Mouse (Mus musculus) heart, embryonic 13.5 days (tissue): ENCODE results near the gene Ifi203. TPM values are rescaled to one million over a fixed set of nuclear protein-coding genes. Genes with fewer than 3 reads are reported as not detected.
"Not testable (repeated sequence)": the region's sequence is repeated elsewhere in the genome, so short reads cannot be mapped to it uniquely, and the experiment has no call there.

ENCODE experiments used
- ATAC-seq: fragments of 200-750 bp; cut with Nextera tagmentation; 2 replicates; pipeline ENCODE4 v1.8.0; 2017; ENCODE audit warnings: moderate TSS enrichment; ENCODE audit not compliant: insufficient number of reproducible peaks, low FRiP score, low TSS enrichment; ENCODE audit errors: extremely low read depth
- H3K27ac ChIP-seq: fragments of 300-500 bp; sonication (generic); replicated peaks from 2 replicates; pipeline ENCODE4 v1.5.1; 2015; ENCODE audit warnings: moderate library complexity, mild to moderate bottlenecking, inconsistent platforms
- H3K27me3 ChIP-seq: fragments of 300-500 bp; sonication (generic); replicated peaks from 2 replicates; pipeline ENCODE4 v1.6.1; 2015; ENCODE audit warnings: mild to moderate bottlenecking, inconsistent platforms
- H3K36me3 ChIP-seq: fragments of 300-500 bp; sonication (generic); 2 replicates; pipeline ENCODE4 v1.6.1; 2015; ENCODE audit warnings: mild to moderate bottlenecking, inconsistent platforms
- H3K4me1 ChIP-seq: fragments of 300-500 bp; sonication (generic); 2 replicates; pipeline ENCODE4 v1.6.1; 2015; ENCODE audit warnings: inconsistent platforms
- H3K4me2 ChIP-seq: fragments of 300-500 bp; sonication (generic); 2 replicates; pipeline ENCODE4 v1.6.1; 2015; ENCODE audit warnings: inconsistent platforms, mild to moderate bottlenecking, moderate library complexity
- H3K4me3 ChIP-seq: fragments of 300-500 bp; sonication (generic); 2 replicates; pipeline ENCODE4 v1.5.1; 2015; ENCODE audit warnings: moderate library complexity, mild to moderate bottlenecking, inconsistent platforms
- H3K9ac ChIP-seq: fragments of 300-500 bp; sonication (generic); 2 replicates; pipeline ENCODE4 v1.6.1; 2015; ENCODE audit warnings: inconsistent platforms, mild to moderate bottlenecking, moderate library complexity
- H3K9me3 ChIP-seq: fragments of 300-500 bp; sonication (generic); 2 replicates; pipeline ENCODE4 v1.6.1; 2016; ENCODE audit warnings: inconsistent platforms
- WGBS: fragments of 180-500 bp; shearing (Covaris S2); methylation state at CpG from one replicate; pipeline ENCODE4 v1.1.7; 2015; ENCODE audit warnings: mixed read lengths; 5-methylcytosine and 5-hydroxymethylcytosine counted together
- polyA plus RNA-seq: library from polyadenylated mRNA; unstranded; fragments of >200 nt; fragmentation: Nextera tagmentation; extraction: Ambion mirVana; gene quantifications from 2 replicates; pipeline ENCODE4 v1.2.1, GENCODE M21; 2015

The Ifi203 gene
- polyA plus RNA-seq = 0.52 TPM in 2 replicates

DNA sequence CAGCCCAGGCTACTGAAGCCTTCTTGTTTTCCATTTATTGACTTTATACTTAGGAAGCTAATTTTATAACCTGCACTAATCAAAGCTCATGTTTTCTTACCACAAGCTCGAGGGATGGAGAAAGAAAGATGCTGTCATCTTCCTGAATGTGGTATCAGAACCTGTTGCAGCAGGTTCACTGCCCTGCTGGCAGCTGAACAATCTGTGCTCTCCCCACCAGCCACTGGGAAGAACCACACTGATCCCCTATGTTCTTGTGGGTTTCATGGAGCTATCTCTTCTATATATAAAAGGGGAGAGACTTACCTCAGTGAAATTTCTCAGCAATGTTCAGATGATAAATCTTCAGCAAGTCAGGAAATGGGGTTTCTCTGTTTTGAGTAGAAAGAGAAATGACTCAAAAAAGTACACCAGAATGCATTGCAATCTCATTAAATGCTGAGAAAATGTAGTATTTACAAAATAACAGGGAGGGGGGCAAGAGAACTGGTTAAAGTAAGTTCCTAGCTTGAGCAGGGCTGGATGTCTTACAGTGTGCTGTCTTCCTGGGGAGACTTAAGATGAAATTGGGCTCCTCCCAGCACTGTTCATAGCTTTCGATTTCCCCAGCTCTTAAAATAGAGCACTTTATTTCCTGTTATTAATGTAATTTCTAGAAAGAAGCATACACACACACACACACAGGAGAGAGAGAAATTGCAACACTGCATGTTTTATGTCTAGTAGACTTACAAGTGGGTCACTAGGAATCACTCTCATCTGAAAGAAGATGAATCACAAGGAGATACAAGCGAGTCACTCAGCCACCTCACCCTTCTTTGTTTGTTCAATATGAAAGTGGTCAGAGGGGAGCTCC is at the start of gene Ifi203, which contains the start of gene Mndal:
TSS of gene Ifi203 (minus strand) at position 749 of the 856 bp plus-strand sequence.
TSS of gene Mndal (minus strand) at position 568 of the 856 bp plus-strand sequence.
- not testable (repeated sequence) for ATAC-seq, H3K9ac ChIP-seq, H3K27ac ChIP-seq, H3K27me3 ChIP-seq, H3K4me2 ChIP-seq, H3K9me3 ChIP-seq, H3K36me3 ChIP-seq, H3K4me1 ChIP-seq, H3K4me3 ChIP-seq
- WGBS = 64% methylated on average over 3 of the region's 3 CpGs

DNA sequence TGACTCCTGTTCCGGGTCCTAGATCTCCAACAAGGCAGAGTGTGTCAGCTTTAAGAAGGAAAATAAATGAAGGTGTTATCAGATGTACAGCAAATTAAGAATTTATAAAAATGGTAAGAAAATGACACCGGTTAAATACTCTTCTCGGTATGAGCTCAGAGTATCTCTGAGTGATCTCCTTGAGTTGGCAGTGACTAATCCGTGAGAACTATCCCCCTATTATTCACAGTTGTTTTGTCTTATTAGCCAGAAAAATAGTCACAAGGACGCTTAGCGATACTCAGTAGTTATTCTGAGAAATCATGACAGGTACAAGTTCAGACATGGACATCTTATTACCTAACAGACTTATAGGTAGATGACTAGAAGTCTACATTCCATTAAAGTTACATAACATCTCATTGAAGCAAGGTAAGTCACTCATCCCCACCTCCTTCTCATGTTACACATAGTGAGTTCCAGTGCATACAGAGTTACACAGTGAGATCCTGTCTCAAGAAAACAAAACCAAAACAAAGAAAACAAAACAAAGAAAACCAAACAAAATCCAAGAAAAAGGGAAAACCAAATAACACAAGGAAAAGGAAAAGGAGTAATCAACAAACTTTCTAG is 40.3 kb upstream of the Ifi203 start, which contains the start of gene Ifi202b:
TSS of gene Ifi202b (minus strand) at position 51 of the 612 bp plus-strand sequence.
- not testable (repeated sequence) for H3K27me3 ChIP-seq, H3K4me2 ChIP-seq, H3K27ac ChIP-seq, H3K4me1 ChIP-seq, H3K36me3 ChIP-seq, H3K9me3 ChIP-seq, H3K9ac ChIP-seq, ATAC-seq, H3K4me3 ChIP-seq
- 80% methylated on average over 6 of the region's 6 CpGs for WGBS

DNA sequence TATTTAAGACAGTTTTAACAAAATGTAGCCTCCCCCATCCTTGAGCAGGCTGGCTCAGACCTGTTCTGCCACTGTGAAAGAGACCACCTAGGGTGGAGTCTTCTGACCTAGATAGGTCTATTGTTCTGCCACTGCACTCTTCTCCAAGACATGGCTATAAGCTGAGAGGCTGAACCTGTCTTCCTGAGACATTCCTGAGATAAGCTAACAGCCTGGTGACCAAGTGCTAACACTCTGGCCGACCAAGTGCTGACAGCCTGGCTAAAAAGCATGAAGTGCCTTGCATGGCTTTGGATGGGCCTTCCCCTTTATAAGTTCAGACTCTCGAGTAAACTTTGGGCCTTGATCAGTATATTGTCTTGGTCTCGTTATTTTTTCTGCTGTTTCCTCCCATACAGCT is 38.6 kb upstream of the Ifi203 start:
- not testable (repeated sequence) for H3K9ac ChIP-seq, H3K4me2 ChIP-seq, H3K4me3 ChIP-seq, H3K36me3 ChIP-seq, H3K27me3 ChIP-seq, ATAC-seq, H3K27ac ChIP-seq, H3K9me3 ChIP-seq, H3K4me1 ChIP-seq
- WGBS = 4% methylated on average over 3 of the region's 3 CpGs

DNA sequence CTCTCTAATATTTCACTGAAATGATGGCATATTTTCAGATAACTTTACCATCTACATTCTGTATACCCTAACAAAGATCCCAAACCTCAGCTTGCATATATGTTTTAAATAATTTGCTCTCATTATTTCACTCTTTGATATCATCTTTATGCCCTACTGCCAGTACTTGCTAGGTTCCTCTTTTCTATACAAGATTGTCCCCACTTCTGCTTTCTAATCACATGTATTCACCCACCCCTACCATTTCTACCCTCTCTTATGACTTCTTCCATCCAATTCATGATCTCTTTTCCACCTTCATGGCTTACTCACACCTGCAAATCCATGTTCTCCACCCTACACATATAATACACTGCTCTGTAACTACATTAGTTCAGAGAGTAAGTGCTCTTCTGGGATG is 35.1 kb upstream of the Ifi203 start:
- no peak for ATAC-seq
- no peaks in the 10 kb centered on the region for H3K27me3 ChIP-seq
- no peaks in the 10 kb centered on the region for H3K36me3 ChIP-seq
- H3K27ac ChIP-seq = no peak overlapping the region
- no peak overlapping the region for H3K4me3 ChIP-seq
- no peak overlapping the region for H3K9ac ChIP-seq
- H3K4me1 ChIP-seq = peaks cover 5% of the 10 kb centered on the region; the same call in 1 of the 2 replicates
- H3K9me3 ChIP-seq = no peaks in the 10 kb centered on the region
- no peak overlapping the region for H3K4me2 ChIP-seq

DNA sequence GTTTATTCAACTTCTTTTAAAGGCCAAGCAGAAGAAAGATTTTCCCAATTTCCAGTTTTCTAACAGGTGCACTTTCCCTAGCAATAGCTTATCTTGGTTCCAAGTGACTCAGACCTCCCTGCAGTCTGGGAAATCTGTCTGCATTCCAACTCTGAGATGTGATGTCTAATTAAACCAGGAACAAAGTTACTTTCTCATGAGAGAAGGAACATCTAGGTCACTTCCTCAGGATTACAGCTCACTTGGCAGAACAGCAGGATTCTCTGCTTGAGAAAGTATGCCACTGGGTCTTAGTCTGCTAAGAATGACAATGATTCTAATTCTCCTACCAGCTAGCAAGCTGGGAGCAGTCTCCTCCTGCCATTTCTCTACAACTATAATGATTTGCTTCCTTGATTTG is 30.6 kb upstream of the Ifi203 start:
- Histone ChIP-seq H3K4me1 (no peaks in the 10 kb centered on the region), H3K9ac (no peak overlapping the region), H3K4me2 (no peak overlapping the region), H3K27ac (no peak overlapping the region), H3K4me3 (no peak overlapping the region), H3K9me3 (no peaks in the 10 kb centered on the region), H3K27me3 (no peaks in the 10 kb centered on the region), H3K36me3 (no peaks in the 10 kb centered on the region)
- no peak for ATAC-seq

DNA sequence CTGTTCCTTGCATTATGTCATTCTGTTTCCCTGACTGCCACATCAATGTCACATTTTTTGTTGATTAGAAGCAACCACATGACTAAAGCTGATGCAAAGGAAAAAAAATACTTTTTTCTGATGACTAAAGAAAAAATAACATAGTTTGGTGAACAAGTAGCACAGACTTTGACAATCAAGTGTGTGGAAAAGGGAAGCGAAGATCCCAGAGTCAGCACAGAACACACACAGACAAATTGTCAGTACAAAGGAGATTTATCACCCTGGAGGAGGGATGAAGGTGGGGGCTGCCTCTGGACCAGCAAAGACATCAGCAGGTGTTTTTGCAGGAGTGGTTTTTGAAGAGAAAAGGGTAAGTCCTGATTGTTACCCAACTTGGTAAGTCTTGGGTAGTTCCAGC is 19.0 kb upstream of the Ifi203 start:
- H3K27me3 ChIP-seq, H3K36me3 ChIP-seq, H3K9ac ChIP-seq, H3K9me3 ChIP-seq, H3K4me2 ChIP-seq, H3K4me3 ChIP-seq, H3K27ac ChIP-seq, ATAC-seq, H3K4me1 ChIP-seq: not testable (repeated sequence)
- 74% methylated on average over 1 of the region's 1 CpGs for WGBS

DNA sequence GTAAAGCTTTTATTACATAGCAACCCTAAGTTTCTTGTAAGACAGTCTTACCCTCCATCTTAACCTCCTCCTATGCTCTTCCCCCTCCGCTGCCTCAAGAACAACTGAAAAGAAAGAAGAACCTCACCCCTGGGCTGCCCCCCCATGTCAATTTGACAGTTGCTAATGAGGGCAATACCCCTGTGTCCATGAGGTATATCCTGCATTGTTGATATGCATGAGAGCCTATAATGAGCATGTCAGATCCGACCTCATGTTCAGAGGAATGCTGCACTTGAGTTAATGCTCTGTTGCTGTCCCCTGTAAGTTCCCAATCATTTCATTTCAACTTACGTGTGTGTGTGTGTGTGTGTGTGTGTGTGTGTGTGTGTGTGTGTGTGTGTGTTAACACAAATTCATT is 17.5 kb upstream of the Ifi203 start:
- not testable (repeated sequence) for H3K4me3 ChIP-seq, H3K36me3 ChIP-seq, ATAC-seq, H3K27me3 ChIP-seq, H3K27ac ChIP-seq, H3K9me3 ChIP-seq, H3K4me2 ChIP-seq, H3K4me1 ChIP-seq, H3K9ac ChIP-seq
- WGBS = 48% methylated on average over 3 of the region's 3 CpGs

DNA sequence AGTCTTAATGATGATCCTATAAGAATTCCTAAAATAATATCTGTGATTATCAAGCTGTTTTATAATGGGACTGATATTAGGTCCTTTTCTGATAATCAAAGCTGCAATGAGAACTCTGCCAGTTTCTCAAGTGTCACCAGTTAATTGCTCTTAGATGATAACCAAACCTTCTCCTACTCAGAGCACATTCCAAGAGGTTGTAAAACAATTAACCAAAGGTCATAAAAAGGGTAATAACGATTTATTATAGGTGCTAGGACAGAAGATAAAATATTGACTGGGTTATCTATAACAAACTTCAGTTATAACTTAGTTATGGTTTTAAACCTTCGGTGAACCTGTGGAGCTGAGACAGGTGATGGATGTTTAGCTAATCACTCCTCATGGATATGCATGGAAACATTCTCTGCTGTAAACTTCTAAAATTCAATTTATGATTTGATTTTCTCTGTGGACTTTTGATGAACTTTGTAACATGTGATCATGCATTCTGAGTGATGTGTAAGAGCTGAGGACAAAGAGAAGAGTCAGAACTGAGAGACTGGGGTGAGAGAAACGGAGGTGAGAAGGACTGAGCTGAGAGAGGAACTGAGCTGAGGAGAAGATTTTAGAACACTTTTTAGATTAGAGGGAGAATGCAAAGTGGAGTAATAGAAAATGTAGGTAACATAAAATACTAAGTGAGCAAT is 13.5 kb upstream of the Ifi203 start:
- H3K4me3 ChIP-seq, H3K4me2 ChIP-seq, H3K9ac ChIP-seq, ATAC-seq, H3K27me3 ChIP-seq, H3K27ac ChIP-seq, H3K9me3 ChIP-seq, H3K4me1 ChIP-seq, H3K36me3 ChIP-seq: not testable (repeated sequence)
- 58% methylated on average over 3 of the region's 3 CpGs for WGBS

DNA sequence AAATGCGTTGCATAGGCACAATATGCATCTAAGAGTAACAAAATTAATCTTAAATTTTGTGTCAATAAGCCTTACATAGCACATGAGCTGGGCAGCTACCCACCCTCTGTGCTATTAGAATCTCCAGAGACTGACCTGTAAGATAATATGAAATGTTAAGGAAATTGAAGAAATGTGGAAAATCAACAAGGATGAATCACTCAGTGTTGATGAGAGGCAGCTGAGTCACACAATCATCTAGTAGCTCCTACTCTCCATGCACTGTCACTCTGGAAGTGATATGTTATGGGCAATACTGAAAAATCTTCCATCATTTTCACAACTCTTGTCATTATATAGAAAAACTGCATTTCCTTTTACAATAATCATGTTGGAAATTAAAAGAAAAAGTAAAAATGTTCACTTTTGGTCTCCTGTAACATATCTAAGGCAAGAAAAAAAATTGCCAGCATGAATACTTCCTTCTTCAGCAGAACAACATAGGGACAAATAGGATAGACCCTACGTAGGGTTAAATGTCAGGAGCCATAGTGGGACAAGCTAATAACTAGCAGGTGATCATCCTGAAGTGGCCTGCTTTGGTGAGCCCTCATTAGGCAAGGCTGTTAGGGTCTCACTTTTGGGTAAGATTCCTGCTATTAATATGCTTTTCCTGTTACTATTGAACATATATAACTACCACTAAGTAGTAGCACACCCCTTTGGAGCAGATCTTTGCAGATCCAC is 12.8 kb upstream of the Ifi203 start:
- no peak overlapping the region for H3K4me2 ChIP-seq
- H3K36me3 ChIP-seq = no peaks in the 10 kb centered on the region
- WGBS = 81% methylated on average over 2 of the region's 2 CpGs
- H3K27ac ChIP-seq = no peak overlapping the region
- H3K4me3 ChIP-seq = no peak overlapping the region
- no peaks in the 10 kb centered on the region for H3K9me3 ChIP-seq
- H3K27me3 ChIP-seq = no peaks in the 10 kb centered on the region
- no peaks in the 10 kb centered on the region for H3K4me1 ChIP-seq
- no peak overlapping the region for H3K9ac ChIP-seq
- no peak for ATAC-seq

DNA sequence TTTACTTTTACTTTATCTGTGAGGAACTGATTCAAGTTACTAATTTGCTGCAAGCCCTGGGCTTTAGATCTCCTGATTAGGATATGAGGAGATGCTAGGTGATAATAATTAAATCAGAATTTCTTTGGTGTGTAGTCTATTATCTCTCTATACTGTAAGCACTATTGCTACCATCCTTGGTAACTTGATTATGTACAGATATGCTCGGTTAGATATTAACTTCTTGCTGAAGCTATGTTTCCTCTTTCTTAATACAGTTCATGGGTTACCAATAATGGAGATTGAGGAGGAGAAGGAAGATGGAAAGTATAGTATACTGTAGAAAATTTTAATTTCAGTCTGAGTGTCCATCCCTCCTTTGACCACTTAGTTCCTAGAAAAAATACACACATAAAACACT is 11.1 kb upstream of the Ifi203 start:
- H3K36me3 ChIP-seq = no peaks in the 10 kb centered on the region
- WGBS = 71% methylated on average over 1 of the region's 1 CpGs
- no peaks in the 10 kb centered on the region for H3K9me3 ChIP-seq
- no peak overlapping the region for H3K9ac ChIP-seq
- no peak overlapping the region for H3K4me3 ChIP-seq
- H3K27me3 ChIP-seq = no peaks in the 10 kb centered on the region
- H3K4me1 ChIP-seq = no peaks in the 10 kb centered on the region
- no peak overlapping the region for H3K27ac ChIP-seq
- no peak for ATAC-seq
- no peak overlapping the region for H3K4me2 ChIP-seq

DNA sequence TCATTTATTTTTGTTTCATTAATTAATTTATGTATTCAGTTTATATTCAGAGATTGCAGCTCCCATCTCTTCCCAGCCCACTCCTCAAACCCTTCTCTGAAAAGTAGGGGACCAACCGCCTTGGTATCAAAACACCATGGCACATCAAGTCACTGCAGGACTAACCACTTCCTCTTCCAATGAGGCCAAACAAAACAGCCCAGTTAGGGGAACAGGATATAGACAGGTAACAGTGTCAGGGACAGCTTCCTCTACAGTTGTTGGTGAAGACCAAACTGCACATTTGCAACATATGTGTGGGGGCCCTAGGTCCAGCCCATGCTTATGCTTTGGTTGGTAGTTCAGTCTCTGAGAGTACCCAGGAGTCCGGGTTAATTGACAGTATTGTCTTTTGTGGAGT is 6.6 kb upstream of the Ifi203 start:
- WGBS = 69% methylated on average over 2 of the region's 2 CpGs
- H3K4me1 ChIP-seq, H3K9ac ChIP-seq, ATAC-seq, H3K27ac ChIP-seq, H3K4me3 ChIP-seq, H3K36me3 ChIP-seq, H3K27me3 ChIP-seq, H3K9me3 ChIP-seq, H3K4me2 ChIP-seq: not testable (repeated sequence)
